In the genomic region with DNA sequence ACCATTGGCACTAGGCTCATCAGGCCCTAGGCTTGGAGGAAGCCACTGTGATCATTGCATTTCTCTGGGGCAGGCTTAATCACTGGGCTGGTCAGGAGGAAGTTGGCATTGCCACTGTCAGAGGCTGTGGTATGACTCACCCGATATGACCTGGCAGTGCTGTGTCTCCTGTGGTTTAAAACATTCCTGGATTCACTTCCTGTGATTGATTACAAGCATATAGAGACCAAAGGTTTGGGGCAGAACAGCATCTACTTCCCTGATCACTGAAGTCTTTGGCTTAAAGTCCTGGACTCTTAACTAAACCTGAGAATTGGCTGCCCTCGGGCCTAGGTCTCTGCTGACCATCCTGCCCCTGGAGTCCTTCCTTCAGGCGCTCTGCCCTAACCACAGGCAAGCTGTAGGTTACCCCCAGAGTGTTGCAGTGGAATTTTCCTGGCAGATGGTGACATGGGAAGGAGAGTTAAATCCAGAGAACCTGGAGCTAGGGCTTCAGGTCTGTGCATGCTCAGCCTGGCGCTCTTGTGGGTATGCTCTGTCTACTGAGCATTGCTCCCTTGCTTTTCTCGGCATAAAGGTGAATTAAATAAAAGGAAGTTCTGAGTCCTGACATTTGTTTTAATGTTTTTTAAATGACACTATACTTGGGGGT, we compare ENCODE assay signal across 11 mouse cellular contexts. TPM values are rescaled to one million over a fixed set of nuclear protein-coding genes. Genes with fewer than 3 reads are reported as not detected.
A peak's percentile ranks its signal among the peaks of the same experiment; 100 is the strongest.
DNase-seq lines count a peak whose midpoint lies in the region; ATAC-seq lines count a peak whose summit lies in the region.
"Had no signal": no experiment of that assay in that cellular context is flagged by ENCODE, and none has a peak within 500 bp of the region (broad histone marks: within the 10 kb centered on the region; RNA-seq: fewer than 3 reads in every experiment).

No protein-coding gene starts in this region.

- H3K9ac ChIP-seq in liver, embryonic 11.5 days (ENCODE audit: low read depth, low read length): no peak overlapping the region
- H3K9ac ChIP-seq: hindbrain, embryonic 12.5 days had no signal

- no peaks in the 10 kb centered on the region for H3K9me3 ChIP-seq in embryonic facial prominence, embryonic 10.5 days
- H3K9me3 ChIP-seq in liver, embryonic 11.5 days (ENCODE audit: control insufficient read depth, low read length): no peaks in the 10 kb centered on the region
- H3K9me3 ChIP-seq: hindbrain, embryonic 12.5 days had no signal

- H3K36me3 ChIP-seq in embryonic facial prominence, embryonic 10.5 days (replicated peaks): peaks cover 50% of the 10 kb centered on the region
- H3K36me3 ChIP-seq in liver, embryonic 11.5 days (ENCODE audit: control insufficient read depth, insufficient read depth, low read length): peaks cover 19% of the 10 kb centered on the region

- WGBS in large intestine, adult 2 months: 45% methylated on average over 5 of the region's 5 CpGs
- 88% methylated on average over 5 of the region's 5 CpGs for WGBS in embryonic facial prominence, embryonic 10.5 days
- 70% methylated on average over 5 of the region's 5 CpGs for WGBS in liver, embryonic 11.5 days

- peak; percentile 21 for ATAC-seq in CD4-positive, CD25-positive, alpha-beta regulatory T cell, adult 4 months
- no peak for ATAC-seq in liver, embryonic 11.5 days (replicated peaks; ENCODE audit: low FRiP score)

- DNase-seq in adrenal gland, adult (ENCODE audit: inconsistent age in 2 of 2, low spot score in 1 of 2): peak; percentile 72 to 86
- DNase-seq in adrenal gland, postnatal 4 days (ENCODE audit: low spot score in 2 of 2): no peak
- peak; percentile 66 for DNase-seq in large intestine, adult 2 months (ENCODE audit: low read depth, low spot score)
- no peak for DNase-seq in retina, postnatal 1 day
- DNase-seq in embryonic facial prominence, embryonic 10.5 days (ENCODE audit: low spot score): no peak
- no peak for DNase-seq in liver, embryonic 11.5 days (ENCODE audit: low spot score)

- H3K27ac ChIP-seq in brown adipose tissue, adult 24 weeks (replicated peaks; ENCODE audit: low read depth, low read length): peak overlapping the region; percentile 45; the same call in 1 of the 2 replicates
- no peak overlapping the region for H3K27ac ChIP-seq in embryonic facial prominence, embryonic 10.5 days (replicated peaks)
- no peak overlapping the region for H3K27ac ChIP-seq in liver, embryonic 11.5 days (ENCODE audit: low read depth, low read length)
- H3K27ac ChIP-seq: hindbrain, embryonic 12.5 days; left cerebral cortex, adult 2 months had no signal

- no peak overlapping the region for H3K4me2 ChIP-seq in liver, embryonic 11.5 days
- H3K4me2 ChIP-seq: hindbrain, embryonic 12.5 days had no signal

- H3K4me3 ChIP-seq in brown adipose tissue, adult 24 weeks (ENCODE audit: insufficient read depth, low read depth, low read length): no peak overlapping the region
- no peak overlapping the region for H3K4me3 ChIP-seq in embryonic facial prominence, embryonic 10.5 days
- H3K4me3 ChIP-seq in liver, embryonic 11.5 days (ENCODE audit: low read depth, low read length): no peak overlapping the region
- H3K4me3 ChIP-seq: hindbrain, embryonic 12.5 days; left cerebral cortex, adult 2 months; megakaryocyte, embryonic 14.5 days had no signal

- H3K4me1 ChIP-seq in brown adipose tissue, adult 24 weeks (ENCODE audit: control insufficient read depth, insufficient read depth, insufficient read length, low read length): peaks cover 12% of the 10 kb centered on the region
- 0 out of 2 replicates have a peak, but pooled peaks cover 2% of the 10 kb centered on the region for H3K4me1 ChIP-seq in embryonic facial prominence, embryonic 10.5 days
- H3K4me1 ChIP-seq in liver, embryonic 11.5 days (replicated peaks; ENCODE audit: control insufficient read depth, insufficient read depth, low read length): peaks cover 3% of the 10 kb centered on the region; the same call in 1 of the 2 replicates

- no peaks in the 10 kb centered on the region for H3K27me3 ChIP-seq in embryonic facial prominence, embryonic 10.5 days (replicated peaks; ENCODE audit: low read depth, poor library complexity, severe bottlenecking)
- no peaks in the 10 kb centered on the region for H3K27me3 ChIP-seq in liver, embryonic 11.5 days (replicated peaks; ENCODE audit: control insufficient read depth, insufficient read depth, low read length)
- H3K27me3 ChIP-seq: hindbrain, embryonic 12.5 days; megakaryocyte, embryonic 14.5 days had no signal

RNA-seq across cellular contexts. Expression of a gene that starts 32.6 kb away (rescaled TPM):
- total RNA-seq in adrenal gland, postnatal 4 days (2021): 10 to 100 TPM; 80.3 to 82.8 TPM
- 10 to 100 TPM; 16.6 to 25.7 TPM for polyA plus RNA-seq in CD4-positive, CD25-positive, alpha-beta regulatory T cell, adult 4 months (2017; shearing (Covaris generic))
- polyA plus RNA-seq in brown adipose tissue, adult 24 weeks (2012; ENCODE audit: insufficient read depth, insufficient read length, missing spikeins): 38.2 and 39.8 TPM in 2 replicates
- 13.9 and 15.2 TPM in 2 replicates for polyA plus RNA-seq in large intestine, adult 2 months (2012; rRNA removed)
- 19.2 and 19.9 TPM in 2 replicates for polyA plus RNA-seq in embryonic facial prominence, embryonic 10.5 days (2016; fragmentation: Nextera tagmentation; extraction: Ambion mirVana)
- polyA plus RNA-seq in liver, embryonic 11.5 days (2014; fragmentation: Nextera tagmentation; extraction: Ambion mirVana): 12.5 and 13.8 TPM in 2 replicates

Comparison
In these comparisons a context has a peak if more than half of its experiments do, and no peak if none do; other contexts are left out.
1. DNase-seq: peak in adrenal gland, adult (2 of 2) and large intestine, adult 2 months (single experiment); none in adrenal gland, postnatal 4 days (0 of 2), retina, postnatal 1 day (single experiment), embryonic facial prominence, embryonic 10.5 days (single experiment) and liver, embryonic 11.5 days (single experiment).